Mouse (Mus musculus) left cerebral cortex, postnatal 10 days (tissue): ENCODE measurements around the gene Sel1l. TPM values are rescaled to one million over a fixed set of nuclear protein-coding genes. Genes with fewer than 3 reads are reported as not detected.

Experiments used
- DNase-seq, 2 experiments: peaks; one replicate each; pipeline ENCODE4 v3.0.0; 2021 to 2022; ENCODE audit warnings: low spot score in 2 of 2, mixed read lengths in 1 of 2; ENCODE audit errors: extremely low spot score in 1 of 2
- intact Hi-C: fragments of 180-260 bp; cut with DNase I; formaldehyde crosslinking; loops from one replicate; pipeline ENCODE4 v1.15.1; 2025
- total RNA-seq, 2 experiments: library from RNA; stranded (reverse); gene quantifications; 2 replicates each; pipeline ENCODE4 v1.2.3; 2021

The Sel1l gene
- total RNA-seq, 2 experiments from 2014 or later = 129 to 132 TPM

- intact Hi-C loops = no loop called here
- no peak for DNase-seq
These were observed 15.6 kb downstream of the Sel1l start for GRCm38 (mm10) chr12:91833237-91833938.

GRCm38 (mm10) chr12:91831410-91831809 is 17.5 kb downstream of the Sel1l start:
- DNase-seq = peak in 1 of 2 experiments; percentile 17
- intact Hi-C loops = no loop called here

GRCm38 (mm10) chr12:91820461-91820860 is 28.5 kb downstream of the Sel1l start:
- no peak for DNase-seq
- intact Hi-C loops = no loop called here

- no peak for DNase-seq
- intact Hi-C loops = no loop called here
These were observed 30.2 kb downstream of the Sel1l start for GRCm38 (mm10) chr12:91818726-91819125.

GRCm38 (mm10) chr12:91815990-91816389 is 33.0 kb downstream of the Sel1l start:
- DNase-seq = peak; percentile 33 to 50
- intact Hi-C loops = no loop called here

GRCm38 (mm10) chr12:91815552-91815951 is 33.4 kb downstream of the Sel1l start:
- no peak for DNase-seq
- intact Hi-C loops = no loop called here

- intact Hi-C loops = loop anchor here (10.0 kb wide), 1 partner anchor 224 kb away; no protein-coding TSS in a partner anchor
- DNase-seq = no peak
These were observed 40.0 kb downstream of the Sel1l start for GRCm38 (mm10) chr12:91808911-91809310.

- intact Hi-C loops = loop anchor here (10.0 kb wide), 1 partner anchor 223 kb away; no protein-coding TSS in a partner anchor
These were observed 41.2 kb downstream of the Sel1l start for GRCm38 (mm10) chr12:91807761-91808160.

GRCm38 (mm10) chr12:91807095-91807494 is 41.9 kb downstream of the Sel1l start:
- no peak for DNase-seq
- intact Hi-C loops = loop anchor here (10.0 kb wide), 1 partner anchor 222 kb away; no protein-coding TSS in a partner anchor

More at GRCm38 (mm10) chr12:91807761-91808160, 41.2 kb downstream of the Sel1l start:
- DNase-seq = no peak

- DNase-seq = no peak
- intact Hi-C loops = loop anchor here (5.0 to 10.0 kb wide), 2 partner anchors 219 to 402 kb away; no protein-coding TSS in a partner anchor
These were observed 44.7 kb downstream of the Sel1l start for GRCm38 (mm10) chr12:91804262-91804661.

- intact Hi-C loops = loop anchor here (5.0 to 10.0 kb wide), 2 partner anchors 219 to 401 kb away; no protein-coding TSS in a partner anchor
- peak in 1 of 2 experiments; percentile 44 for DNase-seq
These were observed 45.6 kb downstream of the Sel1l start for GRCm38 (mm10) chr12:91803207-91803932.

GRCm38 (mm10) chr12:91802586-91803206 is 46.3 kb downstream of the Sel1l start:
- intact Hi-C loops = loop anchor here (5.0 to 10.0 kb wide), 2 partner anchors 218 to 400 kb away; no protein-coding TSS in a partner anchor

GRCm38 (mm10) chr12:91800861-91801385 is 48.0 kb downstream of the Sel1l start:
- no peak for DNase-seq
- intact Hi-C loops = loop anchor here (5.0 to 10.0 kb wide), 2 partner anchors 216 to 399 kb away; no protein-coding TSS in a partner anchor

More at GRCm38 (mm10) chr12:91802586-91803206, 46.3 kb downstream of the Sel1l start:
- no peak for DNase-seq

- intact Hi-C loops = loop anchor here (2.0 to 10.0 kb wide), 3 partner anchors 159 to 398 kb away; no protein-coding TSS in a partner anchor
- DNase-seq = no peak
These were observed 49.1 kb downstream of the Sel1l start for GRCm38 (mm10) chr12:91799821-91800335.

- peak in 1 of 2 experiments; percentile 38 for DNase-seq
- intact Hi-C loops = loop anchor here (2.0 kb wide), 1 partner anchor 159 kb away; no protein-coding TSS in a partner anchor
These were observed 49.6 kb downstream of the Sel1l start for GRCm38 (mm10) chr12:91799379-91799773.

- intact Hi-C loops = loop anchor here (2.0 kb wide), 1 partner anchor 158 kb away; no protein-coding TSS in a partner anchor
- no peak for DNase-seq
These were observed 50.1 kb downstream of the Sel1l start for GRCm38 (mm10) chr12:91798720-91799378.

- DNase-seq = no peak
- intact Hi-C loops = no loop called here
These were observed 52.2 kb downstream of the Sel1l start for GRCm38 (mm10) chr12:91796774-91797173.

- DNase-seq = no peak
- intact Hi-C loops = no loop called here
These were observed 55.7 kb downstream of the Sel1l start for GRCm38 (mm10) chr12:91793266-91793665.
